Mouse (Mus musculus): ENCODE results near the gene Atad1.

DNA sequence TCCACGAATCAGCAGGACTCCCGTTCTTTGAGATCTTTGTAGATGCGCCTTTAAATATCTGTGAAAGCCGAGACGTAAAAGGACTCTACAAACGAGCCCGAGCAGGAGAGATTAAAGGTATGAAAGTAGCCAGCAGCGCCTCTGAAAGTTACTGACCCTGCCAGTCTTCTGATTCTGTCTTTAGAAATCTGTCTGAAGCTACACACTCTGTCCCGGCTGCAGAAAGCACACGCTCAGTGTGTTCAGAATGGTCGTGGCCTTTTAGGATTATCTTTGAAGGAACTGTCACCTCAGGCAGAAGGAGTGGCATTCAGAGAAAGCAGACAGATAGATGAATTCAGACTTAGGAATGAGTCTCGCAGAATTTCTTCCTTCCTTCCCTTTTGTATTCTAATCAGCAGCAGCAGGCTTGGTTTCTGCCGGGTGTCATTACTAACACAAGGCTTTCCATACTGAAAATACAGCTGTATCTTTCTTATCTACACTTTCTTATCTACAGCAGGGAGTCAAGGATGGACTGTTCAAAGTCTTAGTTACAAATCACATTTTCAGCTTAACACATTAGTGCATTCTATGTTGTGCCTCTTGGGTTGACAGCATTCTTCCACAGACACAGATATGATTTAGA, 101.2 kb downstream of the Atad1 start:
- TF ChIP-seq CTCF (IDR thresholded peaks at IDR 0.05; ENCODE audit: extremely low read depth, insufficient read depth, low read length) = no peak
- no peak for TF ChIP-seq POLR2A (IDR thresholded peaks at IDR 0.05; ENCODE audit: extremely low read depth, insufficient read depth, low read length)
